Mouse (Mus musculus): ENCODE measurements around the gene Ahctf1.

GRCm38 (mm10) chr1:179835753-179836425, 32.4 kb upstream of the Ahctf1 start:
- TF ChIP-seq CTCF (IDR thresholded peaks at IDR 0.05; ENCODE audit: control insufficient read depth, insufficient read depth, insufficient replicate concordance, low read depth, low read length), result no peak
- no peak for TF ChIP-seq POLR2A (IDR thresholded peaks at IDR 0.05; ENCODE audit: control insufficient read depth, low read depth, low read length)
